ENCODE assay signal across 14 mouse cellular contexts in genomic region chr6:72388266-72388665, GRCm38 (mm10). TPM values are rescaled to one million over a fixed set of nuclear protein-coding genes. Genes with fewer than 3 reads are reported as not detected.
A peak's percentile ranks its signal among the peaks of the same experiment; 100 is the strongest.
DNase-seq lines count a peak whose midpoint lies in the region; ATAC-seq lines count a peak whose summit lies in the region.
"Had no signal": no experiment of that assay in that cellular context is flagged by ENCODE, and none has a peak within 500 bp of the region (broad histone marks: within the 10 kb centered on the region; RNA-seq: fewer than 3 reads in every experiment).

No protein-coding gene starts in this region.

- 0 out of 2 replicates have a peak overlapping the region, but pooled peaks have one; percentile 66 for H3K4me2 ChIP-seq in heart, embryonic 15.5 days
- peak overlapping the region; percentile 77 for H3K4me2 ChIP-seq in limb, embryonic 13.5 days (replicated peaks)
- H3K4me2 ChIP-seq in stomach, embryonic 16.5 days (ENCODE audit: low read depth, low read length), result peak overlapping the region; percentile 85
- H3K4me2 ChIP-seq in kidney, embryonic 14.5 days (replicated peaks; ENCODE audit: low read depth, low read length), result no peak overlapping the region

- peaks cover 16% of the 10 kb centered on the region for H3K36me3 ChIP-seq in heart, embryonic 15.5 days
- peaks cover 66% of the 10 kb centered on the region for H3K36me3 ChIP-seq in megakaryocyte, embryonic 14.5 days (replicated peaks; ENCODE audit: low read length)
- peaks cover 31% of the 10 kb centered on the region for H3K36me3 ChIP-seq in limb, embryonic 13.5 days
- peaks cover 9% of the 10 kb centered on the region; the same call in 1 of the 2 replicates for H3K36me3 ChIP-seq in stomach, embryonic 16.5 days (ENCODE audit: control insufficient read depth, insufficient read depth, low read length)
- H3K36me3 ChIP-seq in kidney, embryonic 14.5 days (ENCODE audit: control insufficient read depth, insufficient read depth, low read length), result peaks cover 10% of the 10 kb centered on the region

- H3K9me3 ChIP-seq in heart, embryonic 15.5 days (replicated peaks), result no peaks in the 10 kb centered on the region
- H3K9me3 ChIP-seq in megakaryocyte, embryonic 14.5 days, result no peaks in the 10 kb centered on the region
- H3K9me3 ChIP-seq in limb, embryonic 13.5 days, result no peaks in the 10 kb centered on the region
- no peaks in the 10 kb centered on the region for H3K9me3 ChIP-seq in stomach, embryonic 16.5 days (replicated peaks; ENCODE audit: control insufficient read depth, low read length)
- no peaks in the 10 kb centered on the region for H3K9me3 ChIP-seq in kidney, embryonic 14.5 days (ENCODE audit: control insufficient read depth, low read length)
- H3K9me3 ChIP-seq: forebrain, embryonic 10.5 days had no signal

- 68% methylated on average over 10 of the region's 10 CpGs for WGBS in heart, embryonic 15.5 days
- 40% methylated on average over 10 of the region's 10 CpGs for WGBS in limb, embryonic 13.5 days
- WGBS in stomach, embryonic 16.5 days, result 62% methylated on average over 10 of the region's 10 CpGs
- 61% methylated on average over 10 of the region's 10 CpGs for WGBS in kidney, embryonic 14.5 days

- no peaks in the 10 kb centered on the region for H3K27me3 ChIP-seq in heart, embryonic 15.5 days
- no peaks in the 10 kb centered on the region for H3K27me3 ChIP-seq in megakaryocyte, embryonic 14.5 days (replicated peaks)
- no peaks in the 10 kb centered on the region for H3K27me3 ChIP-seq in limb, embryonic 13.5 days
- no peaks in the 10 kb centered on the region for H3K27me3 ChIP-seq in stomach, embryonic 16.5 days (ENCODE audit: control insufficient read depth, insufficient read depth, low read length)
- H3K27me3 ChIP-seq in kidney, embryonic 14.5 days (ENCODE audit: control insufficient read depth, insufficient read depth, low read length), result no peaks in the 10 kb centered on the region

- no peak overlapping the region for H3K4me3 ChIP-seq in heart, embryonic 15.5 days
- peak overlapping the region; percentile 95 for H3K4me3 ChIP-seq in megakaryocyte, embryonic 14.5 days (replicated peaks)
- peak overlapping the region; percentile 54; the same call in 1 of the 2 replicates for H3K4me3 ChIP-seq in limb, embryonic 13.5 days
- H3K4me3 ChIP-seq in stomach, embryonic 16.5 days (replicated peaks; ENCODE audit: low read length), result peak overlapping the region; percentile 6
- H3K4me3 ChIP-seq in kidney, embryonic 14.5 days (ENCODE audit: low read length), result no peak overlapping the region
- H3K4me3 ChIP-seq: forebrain, embryonic 10.5 days had no signal

- peaks cover 25% of the 10 kb centered on the region for H3K4me1 ChIP-seq in heart, embryonic 15.5 days (replicated peaks)
- H3K4me1 ChIP-seq in megakaryocyte, embryonic 14.5 days, result peaks cover 71% of the 10 kb centered on the region
- peaks cover 30% of the 10 kb centered on the region for H3K4me1 ChIP-seq in limb, embryonic 13.5 days
- H3K4me1 ChIP-seq in stomach, embryonic 16.5 days (ENCODE audit: control insufficient read depth, insufficient read depth, low read length), result peaks cover 35% of the 10 kb centered on the region
- peaks cover 25% of the 10 kb centered on the region for H3K4me1 ChIP-seq in kidney, embryonic 14.5 days (ENCODE audit: control insufficient read depth, insufficient read depth, low read length)

- H3K27ac ChIP-seq in heart, embryonic 15.5 days, result no peak overlapping the region
- H3K27ac ChIP-seq in limb, embryonic 13.5 days, result no peak overlapping the region
- no peak overlapping the region for H3K27ac ChIP-seq in stomach, embryonic 16.5 days (ENCODE audit: low read length)
- H3K27ac ChIP-seq in kidney, embryonic 14.5 days (ENCODE audit: low read depth, low read length), result no peak overlapping the region
- H3K27ac ChIP-seq: forebrain, embryonic 10.5 days had no signal

- H3K9ac ChIP-seq in heart, embryonic 15.5 days, result no peak overlapping the region
- H3K9ac ChIP-seq in limb, embryonic 13.5 days, result no peak overlapping the region
- H3K9ac ChIP-seq in stomach, embryonic 16.5 days (ENCODE audit: low read length), result peak overlapping the region; percentile 93
- H3K9ac ChIP-seq in kidney, embryonic 14.5 days (ENCODE audit: low read depth, low read length), result no peak overlapping the region

- no peak for DNase-seq in heart, adult 11 months
- no peak for DNase-seq in cerebellum, adult 9-10 months
- DNase-seq: cerebellum, adult 8-10 months; embryo, embryonic 11 days; heart, postnatal 10 days; right cerebral cortex, postnatal 4 days had no signal

- no peak for ATAC-seq in heart, embryonic 15.5 days (replicated peaks; ENCODE audit: insufficient number of reproducible peaks, insufficient read depth, low FRiP score, low read depth)
- ATAC-seq in megakaryocyte, adult 5-6 weeks (ENCODE audit: poor library complexity, severe bottlenecking), result no peak
- no peak for ATAC-seq in limb, embryonic 13.5 days (ENCODE audit: low FRiP score, low read depth)
- ATAC-seq in stomach, embryonic 16.5 days (ENCODE audit: insufficient read depth, low FRiP score), result no peak
- ATAC-seq in kidney, embryonic 14.5 days (ENCODE audit: low FRiP score, low TSS enrichment), result no peak
- ATAC-seq: CD4-positive, CD25-positive, alpha-beta regulatory T cell, adult 4 months had no signal

RNA-seq across cellular contexts. Expression of gene Vamp8, which starts 2.2 kb away (rescaled TPM):
- polyA plus RNA-seq in heart, embryonic 15.5 days (2015; fragmentation: Nextera tagmentation; extraction: Ambion mirVana), result 123 and 142 TPM in 2 replicates
- 31.1 and 174 TPM in 2 replicates for polyA plus RNA-seq in megakaryocyte, embryonic 14.5 days (2012; ENCODE audit: insufficient read depth, low replicate concordance)
- total RNA-seq in megakaryocyte, adult 5-6 weeks (2015), result 219 and 236 TPM in 2 replicates
- total RNA-seq in megakaryocyte, adult 5-6 weeks (2017), result 199 and 241 TPM in 2 replicates
- polyA plus RNA-seq in limb, embryonic 13.5 days (2015; fragmentation: Nextera tagmentation; extraction: Ambion mirVana), result 143 and 146 TPM in 2 replicates
- polyA plus RNA-seq in stomach, embryonic 16.5 days (2015; fragmentation: Nextera tagmentation; extraction: Ambion mirVana), result 244 and 269 TPM in 2 replicates
- 114 and 143 TPM in 2 replicates for polyA plus RNA-seq in kidney, embryonic 14.5 days (2014; fragmentation: Nextera tagmentation; extraction: Ambion mirVana)

RNA-seq across cellular contexts. Expression of gene Vamp5, which starts 8.0 kb away (rescaled TPM):
- polyA plus RNA-seq in heart, embryonic 15.5 days (2015; fragmentation: Nextera tagmentation; extraction: Ambion mirVana), result 43.2 and 46.1 TPM in 2 replicates
- 12.5 and 61.7 TPM in 2 replicates for polyA plus RNA-seq in megakaryocyte, embryonic 14.5 days (2012; ENCODE audit: insufficient read depth, low replicate concordance)
- total RNA-seq in megakaryocyte, adult 5-6 weeks (2015), result 15.4 and 20.0 TPM in 2 replicates
- 6.5 and 12.4 TPM in 2 replicates for total RNA-seq in megakaryocyte, adult 5-6 weeks (2017)
- 21.1 and 22.6 TPM in 2 replicates for polyA plus RNA-seq in limb, embryonic 13.5 days (2015; fragmentation: Nextera tagmentation; extraction: Ambion mirVana)
- polyA plus RNA-seq in stomach, embryonic 16.5 days (2015; fragmentation: Nextera tagmentation; extraction: Ambion mirVana), result 25.2 and 30.4 TPM in 2 replicates
- 32.1 and 38.4 TPM in 2 replicates for polyA plus RNA-seq in kidney, embryonic 14.5 days (2014; fragmentation: Nextera tagmentation; extraction: Ambion mirVana)

RNA-seq across cellular contexts. Expression of gene Rnf181, which starts 21.5 kb away (rescaled TPM):
- 76.8 and 86.0 TPM in 2 replicates for polyA plus RNA-seq in heart, embryonic 15.5 days (2015; fragmentation: Nextera tagmentation; extraction: Ambion mirVana)
- polyA plus RNA-seq in megakaryocyte, embryonic 14.5 days (2012; ENCODE audit: insufficient read depth, low replicate concordance), result 64.6 and 113 TPM in 2 replicates
- 69.3 and 70.0 TPM in 2 replicates for total RNA-seq in megakaryocyte, adult 5-6 weeks (2015)
- 49.5 and 52.1 TPM in 2 replicates for total RNA-seq in megakaryocyte, adult 5-6 weeks (2017)
- 90.9 and 94.0 TPM in 2 replicates for polyA plus RNA-seq in limb, embryonic 13.5 days (2015; fragmentation: Nextera tagmentation; extraction: Ambion mirVana)
- polyA plus RNA-seq in stomach, embryonic 16.5 days (2015; fragmentation: Nextera tagmentation; extraction: Ambion mirVana), result 139 and 143 TPM in 2 replicates
- 103 and 106 TPM in 2 replicates for polyA plus RNA-seq in kidney, embryonic 14.5 days (2014; fragmentation: Nextera tagmentation; extraction: Ambion mirVana)

RNA-seq across cellular contexts. Expression of gene Ggcx, which starts 25.8 kb away (rescaled TPM):
- polyA plus RNA-seq in heart, embryonic 15.5 days (2015; fragmentation: Nextera tagmentation; extraction: Ambion mirVana), result 27.7 and 32.1 TPM in 2 replicates
- 4.8 and 8.6 TPM in 2 replicates for polyA plus RNA-seq in megakaryocyte, embryonic 14.5 days (2012; ENCODE audit: insufficient read depth, low replicate concordance)
- 5.6 and 7.8 TPM in 2 replicates for total RNA-seq in megakaryocyte, adult 5-6 weeks (2015)
- total RNA-seq in megakaryocyte, adult 5-6 weeks (2017), result 6.0 and 8.3 TPM in 2 replicates
- polyA plus RNA-seq in limb, embryonic 13.5 days (2015; fragmentation: Nextera tagmentation; extraction: Ambion mirVana), result 43.5 and 47.8 TPM in 2 replicates
- polyA plus RNA-seq in stomach, embryonic 16.5 days (2015; fragmentation: Nextera tagmentation; extraction: Ambion mirVana), result 34.7 and 35.3 TPM in 2 replicates
- polyA plus RNA-seq in kidney, embryonic 14.5 days (2014; fragmentation: Nextera tagmentation; extraction: Ambion mirVana), result 10.3 and 24.7 TPM in 2 replicates

RNA-seq across cellular contexts. Expression of gene Tmem150a, which starts 33.0 kb away (rescaled TPM):
- polyA plus RNA-seq in heart, embryonic 15.5 days (2015; fragmentation: Nextera tagmentation; extraction: Ambion mirVana), result 11.1 and 12.8 TPM in 2 replicates
- 48.1 and 129 TPM in 2 replicates for polyA plus RNA-seq in megakaryocyte, embryonic 14.5 days (2012; ENCODE audit: insufficient read depth, low replicate concordance)
- 0.20 and 2.3 TPM in 2 replicates for total RNA-seq in megakaryocyte, adult 5-6 weeks (2015)
- total RNA-seq in megakaryocyte, adult 5-6 weeks (2017), result 0.26 and 0.45 TPM in 2 replicates
- 12.1 and 14.6 TPM in 2 replicates for polyA plus RNA-seq in limb, embryonic 13.5 days (2015; fragmentation: Nextera tagmentation; extraction: Ambion mirVana)
- polyA plus RNA-seq in stomach, embryonic 16.5 days (2015; fragmentation: Nextera tagmentation; extraction: Ambion mirVana), result 16.6 and 18.5 TPM in 2 replicates
- 18.3 and 18.7 TPM in 2 replicates for polyA plus RNA-seq in kidney, embryonic 14.5 days (2014; fragmentation: Nextera tagmentation; extraction: Ambion mirVana)

Comparison
In these comparisons a context has a peak if more than half of its experiments do, and no peak if none do; other contexts are left out.
1. H3K4me3 ChIP-seq: peak in megakaryocyte, embryonic 14.5 days (single experiment), limb, embryonic 13.5 days (single experiment) and stomach, embryonic 16.5 days (single experiment); none in heart, embryonic 15.5 days (single experiment) and kidney, embryonic 14.5 days (single experiment).